Mouse (Mus musculus) limb, embryonic 14.5 days (tissue): ENCODE measurements at regions not wholly inside any gene's neighbourhood (a gene's known extent, or its start where the extent isn't known, plus 50 kb on each side); places are given as distances from the start of the nearest gene placed in this dataset.

Source experiments
- ATAC-seq: fragments of 200-750 bp; cut with Nextera tagmentation; 2 replicates; pipeline ENCODE4 v1.8.0; 2017; ENCODE audit warnings: low read depth, moderate number of reproducible peaks, moderate TSS enrichment; ENCODE audit not compliant: low FRiP score
- DNase-seq: peaks from one replicate; pipeline ENCODE4 v3.0.0-alpha.2; 2015; ENCODE audit warnings: low spot score
- H3K27ac ChIP-seq: fragments of 300-500 bp; sonication (generic); replicated peaks from 2 replicates; pipeline ENCODE4 v1.5.1; 2014; ENCODE audit warnings: low read depth, mild to moderate bottlenecking, low read length, moderate library complexity, mixed read lengths
- H3K27me3 ChIP-seq: fragments of 300-500 bp; sonication (generic); 2 replicates; pipeline ENCODE4 v1.6.1; 2014; ENCODE audit warnings: low read length, mixed read lengths; ENCODE audit not compliant: control insufficient read depth, insufficient read depth
- H3K36me3 ChIP-seq: fragments of 300-500 bp; sonication (generic); 2 replicates; pipeline ENCODE4 v1.6.1; 2014; ENCODE audit warnings: mild to moderate bottlenecking, low read length, moderate library complexity, mixed read lengths; ENCODE audit not compliant: control insufficient read depth, insufficient read depth
- H3K4me1 ChIP-seq: fragments of 300-500 bp; sonication (generic); 2 replicates; pipeline ENCODE4 v1.6.1; 2014; ENCODE audit warnings: antibody characterized with exemption, low read length, mixed read lengths; ENCODE audit not compliant: control insufficient read depth, insufficient read depth
- H3K4me2 ChIP-seq: fragments of 300-500 bp; sonication (generic); replicated peaks from 2 replicates; pipeline ENCODE4 v1.6.1; 2014; ENCODE audit warnings: low read depth, mild to moderate bottlenecking, low read length, moderate library complexity; ENCODE audit not compliant: severe bottlenecking
- H3K4me3 ChIP-seq: fragments of 300-500 bp; sonication (generic); replicated peaks from 2 replicates; pipeline ENCODE4 v1.5.1; 2014; ENCODE audit warnings: low read length
- H3K9ac ChIP-seq: fragments of 300-500 bp; sonication (generic); 2 replicates; pipeline ENCODE4 v1.6.1; 2014; ENCODE audit warnings: mild to moderate bottlenecking, low read depth, low read length, moderate library complexity; ENCODE audit not compliant: severe bottlenecking
- H3K9me3 ChIP-seq: fragments of 300-500 bp; sonication (generic); 2 replicates; pipeline ENCODE4 v1.6.1; 2016; ENCODE audit warnings: low read length; ENCODE audit not compliant: control insufficient read depth
- POLR2A ChIP-seq: fragments of 200-500 bp; IDR thresholded peaks from 2 replicates; pipeline ENCODE4 v1.8.0; 2012; ENCODE audit warnings: inconsistent platforms, mild to moderate bottlenecking, moderate library complexity, borderline replicate concordance; ENCODE audit not compliant: insufficient read depth, insufficient read length; ENCODE audit errors: extremely low read depth
- WGBS: fragments of 180-500 bp; shearing (Covaris S2); extraction: QIAGEN DNeasy Blood & Tissue Kit; methylation state at CpG from one replicate; pipeline ENCODE4 v1.1.7; 2014; 5-methylcytosine and 5-hydroxymethylcytosine counted together

DNA sequence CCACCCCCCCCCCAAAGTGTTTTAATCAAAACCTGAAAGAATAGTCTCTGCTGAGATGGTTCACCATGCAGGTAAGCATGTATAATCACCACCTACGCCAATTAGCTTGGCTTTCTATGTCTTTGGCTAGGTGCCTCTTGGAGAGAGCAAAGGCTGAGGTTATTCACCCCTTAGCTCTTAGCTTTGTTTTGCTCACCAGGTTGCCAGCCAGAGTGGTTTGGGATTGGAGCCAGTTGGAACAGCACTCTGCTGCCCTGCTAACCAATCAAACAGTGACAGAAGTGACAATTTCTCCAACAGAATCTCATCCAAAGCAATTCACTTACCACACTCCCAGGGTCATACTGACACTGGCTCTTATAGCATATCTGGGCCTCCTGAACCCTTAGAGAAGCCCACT, 162.3 kb upstream of the Bcor start:
- Histone ChIP-seq H3K4me2 (no peak overlapping the region), H3K36me3 (no peaks in the 10 kb centered on the region), H3K4me1 (no peaks in the 10 kb centered on the region), H3K9ac (no peak overlapping the region), H3K27ac (no peak overlapping the region), H3K27me3 (no peaks in the 10 kb centered on the region), H3K4me3 (no peak overlapping the region), H3K9me3 (no peaks in the 10 kb centered on the region)
- TF ChIP-seq POLR2A, result no peak
- DNase-seq, result no peak
- WGBS, result 75% methylated on average over 1 of the region's 1 CpGs
- no peak for ATAC-seq

GRCm38 (mm10) chrX:12323268-12323667, 163.1 kb upstream of the Bcor start:
- ATAC-seq, result no peak
- WGBS, result 80% methylated on average over 3 of the region's 3 CpGs
- no peak overlapping the region for H3K4me3 ChIP-seq
- no peak overlapping the region for H3K4me2 ChIP-seq
- no peak overlapping the region for H3K27ac ChIP-seq
- H3K36me3 ChIP-seq, result no peaks in the 10 kb centered on the region
- H3K9me3 ChIP-seq, result no peaks in the 10 kb centered on the region
- H3K4me1 ChIP-seq, result no peaks in the 10 kb centered on the region
- DNase-seq, result no peak
- no peak overlapping the region for H3K9ac ChIP-seq
- no peak for TF ChIP-seq POLR2A
- H3K27me3 ChIP-seq, result no peaks in the 10 kb centered on the region

GRCm38 (mm10) chrX:12323812-12324211, 163.7 kb upstream of the Bcor start:
- H3K4me1 ChIP-seq, result no peaks in the 10 kb centered on the region
- no peak overlapping the region for H3K27ac ChIP-seq
- no peaks in the 10 kb centered on the region for H3K27me3 ChIP-seq
- TF ChIP-seq POLR2A, result no peak
- ATAC-seq (no peak), DNase-seq (no peak)
- no peak overlapping the region for H3K4me2 ChIP-seq
- H3K4me3 ChIP-seq, result no peak overlapping the region
- H3K9ac ChIP-seq, result no peak overlapping the region
- H3K9me3 ChIP-seq, result no peaks in the 10 kb centered on the region
- WGBS, result 73% methylated on average over 6 of the region's 6 CpGs
- no peaks in the 10 kb centered on the region for H3K36me3 ChIP-seq

- DNase-seq (no peak), ATAC-seq (no peak)
- no peak overlapping the region for H3K4me2 ChIP-seq
- H3K27me3 ChIP-seq, result no peaks in the 10 kb centered on the region
- no peak overlapping the region for H3K4me3 ChIP-seq
- H3K27ac ChIP-seq, result no peak overlapping the region
- H3K4me1 ChIP-seq, result no peaks in the 10 kb centered on the region
- WGBS, result 49% methylated on average over 4 of the region's 4 CpGs
- H3K9ac ChIP-seq, result no peak overlapping the region
- no peak for TF ChIP-seq POLR2A
- no peaks in the 10 kb centered on the region for H3K9me3 ChIP-seq
- no peaks in the 10 kb centered on the region for H3K36me3 ChIP-seq
Measured at GRCm38 (mm10) chrX:12327464-12327863, 167.3 kb upstream of the Bcor start.

DNA sequence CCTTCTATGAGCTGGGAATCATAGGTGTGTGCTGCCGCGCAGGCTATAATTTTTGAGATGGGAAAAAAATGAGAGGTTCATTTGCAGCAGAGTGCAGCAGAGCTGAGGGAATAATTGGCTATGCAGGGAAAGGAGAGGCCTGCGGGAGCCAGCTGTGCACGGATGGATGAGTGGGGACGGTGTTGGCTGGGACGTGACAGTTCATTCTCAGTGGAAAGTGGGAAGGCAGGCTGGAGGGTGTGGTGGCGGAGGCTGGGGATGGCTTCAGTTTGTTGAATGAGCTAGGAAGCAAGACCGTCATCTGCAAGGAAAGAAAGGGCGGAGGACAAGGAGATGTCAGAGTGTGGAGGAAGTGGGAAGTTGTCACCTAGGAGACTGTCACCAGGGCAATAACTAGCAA, 180.4 kb upstream of the Bcor start:
- no peak for TF ChIP-seq POLR2A
- no peak overlapping the region for H3K4me3 ChIP-seq
- no peak overlapping the region for H3K27ac ChIP-seq
- no peaks in the 10 kb centered on the region for H3K9me3 ChIP-seq
- WGBS, result 81% methylated on average over 9 of the region's 9 CpGs
- no peak overlapping the region for H3K4me2 ChIP-seq
- ATAC-seq, result no peak
- H3K27me3 ChIP-seq, result no peaks in the 10 kb centered on the region
- no peaks in the 10 kb centered on the region for H3K4me1 ChIP-seq
- H3K9ac ChIP-seq, result no peak overlapping the region
- no peaks in the 10 kb centered on the region for H3K36me3 ChIP-seq
- no peak for DNase-seq

DNA sequence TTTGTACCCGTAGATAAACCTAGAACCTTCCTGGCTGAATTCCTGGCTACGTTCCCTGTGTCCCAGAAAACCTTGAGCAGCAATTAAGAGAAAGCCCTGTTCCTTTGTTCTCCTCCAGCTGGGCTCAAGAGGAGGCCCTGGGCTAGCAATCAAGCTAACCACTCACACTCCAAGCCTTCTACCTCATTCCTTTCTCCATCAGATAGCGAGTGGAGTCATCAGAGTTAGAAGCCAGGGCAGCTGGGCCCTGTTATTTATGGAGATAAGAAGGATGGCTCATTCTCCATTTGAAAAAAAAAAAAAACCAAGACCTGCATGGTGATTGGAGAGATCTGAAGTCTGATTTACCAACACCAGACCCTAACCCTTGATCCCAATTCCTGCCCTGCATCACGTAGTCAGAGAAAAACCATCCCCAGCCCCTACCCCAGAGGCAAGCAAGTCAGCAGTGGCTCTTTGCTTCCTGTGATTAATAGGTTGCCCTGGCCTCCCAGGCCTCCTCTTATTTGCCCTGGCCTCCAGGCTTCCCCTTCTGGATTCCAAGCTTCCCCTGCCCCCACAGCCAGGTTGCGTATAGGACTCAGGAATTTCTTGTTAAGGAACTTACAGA, 181.3 kb upstream of the Bcor start:
- ATAC-seq, result no peak
- no peak for TF ChIP-seq POLR2A
- DNase-seq, result no peak
- H3K4me2 ChIP-seq, result no peak overlapping the region
- no peak overlapping the region for H3K9ac ChIP-seq
- no peaks in the 10 kb centered on the region for H3K27me3 ChIP-seq
- H3K36me3 ChIP-seq, result no peaks in the 10 kb centered on the region
- H3K9me3 ChIP-seq, result no peaks in the 10 kb centered on the region
- 66% methylated on average over 5 of the region's 5 CpGs for WGBS
- H3K4me1 ChIP-seq, result no peaks in the 10 kb centered on the region
- no peak overlapping the region for H3K27ac ChIP-seq
- no peak overlapping the region for H3K4me3 ChIP-seq
